Mouse (Mus musculus) intestine, embryonic 15.5 days (tissue): ENCODE measurements at regions not wholly inside any gene's neighbourhood (a gene's known extent, or its start where the extent isn't known, plus 50 kb on each side); places are given as distances from the start of the nearest gene placed in this dataset.

ENCODE experiments used
- ATAC-seq: fragments of 200-750 bp; cut with Nextera tagmentation; 2 replicates; pipeline ENCODE4 v1.8.0; 2017; ENCODE audit warnings: moderate TSS enrichment, moderate library complexity
- H3K27ac ChIP-seq: fragments of 300-500 bp; sonication (generic); 2 replicates; pipeline ENCODE4 v1.5.1; 2015; ENCODE audit warnings: mild to moderate bottlenecking, inconsistent platforms
- H3K27me3 ChIP-seq: fragments of 300-500 bp; sonication (generic); replicated peaks from 2 replicates; pipeline ENCODE4 v1.6.1; 2015; ENCODE audit warnings: inconsistent platforms
- H3K36me3 ChIP-seq: fragments of 300-500 bp; sonication (generic); 2 replicates; pipeline ENCODE4 v1.6.1; 2015; ENCODE audit warnings: inconsistent platforms
- H3K4me1 ChIP-seq: fragments of 300-500 bp; sonication (generic); replicated peaks from 2 replicates; pipeline ENCODE4 v1.6.1; 2015; ENCODE audit warnings: inconsistent platforms
- H3K4me2 ChIP-seq: fragments of 300-500 bp; sonication (generic); replicated peaks from 2 replicates; pipeline ENCODE4 v1.6.1; 2015; ENCODE audit warnings: mild to moderate bottlenecking, inconsistent platforms
- H3K4me3 ChIP-seq: fragments of 300-500 bp; sonication (generic); replicated peaks from 2 replicates; pipeline ENCODE4 v1.5.1; 2015; ENCODE audit warnings: inconsistent platforms
- H3K9ac ChIP-seq: fragments of 300-500 bp; sonication (generic); 2 replicates; pipeline ENCODE4 v1.6.1; 2015; ENCODE audit warnings: inconsistent platforms
- H3K9me3 ChIP-seq: fragments of 300-500 bp; sonication (generic); 2 replicates; pipeline ENCODE4 v1.6.1; 2016; ENCODE audit warnings: inconsistent platforms
- WGBS: fragments of 180-500 bp; shearing (Covaris S2); methylation state at CpG from one replicate; pipeline ENCODE4 v1.1.7; 2015; 5-methylcytosine and 5-hydroxymethylcytosine counted together

GRCm38 (mm10) chr9:122569511-122570455, 177.4 kb upstream of the Topaz1 start:
- WGBS = 1% methylated on average over 48 of the region's 48 CpGs
- peak overlapping the region; percentile 38 for H3K4me3 ChIP-seq
- no peak overlapping the region for H3K27ac ChIP-seq
- no peak for ATAC-seq
- H3K27me3 ChIP-seq = peaks cover 70% of the 10 kb centered on the region
- peaks cover 27% of the 10 kb centered on the region for H3K4me1 ChIP-seq
- peak overlapping the region; percentile 15; the same call in 1 of the 2 replicates for H3K9ac ChIP-seq
- H3K4me2 ChIP-seq = peak overlapping the region; percentile 82
- H3K9me3 ChIP-seq = no peaks in the 10 kb centered on the region
- H3K36me3 ChIP-seq = no peaks in the 10 kb centered on the region

DNA sequence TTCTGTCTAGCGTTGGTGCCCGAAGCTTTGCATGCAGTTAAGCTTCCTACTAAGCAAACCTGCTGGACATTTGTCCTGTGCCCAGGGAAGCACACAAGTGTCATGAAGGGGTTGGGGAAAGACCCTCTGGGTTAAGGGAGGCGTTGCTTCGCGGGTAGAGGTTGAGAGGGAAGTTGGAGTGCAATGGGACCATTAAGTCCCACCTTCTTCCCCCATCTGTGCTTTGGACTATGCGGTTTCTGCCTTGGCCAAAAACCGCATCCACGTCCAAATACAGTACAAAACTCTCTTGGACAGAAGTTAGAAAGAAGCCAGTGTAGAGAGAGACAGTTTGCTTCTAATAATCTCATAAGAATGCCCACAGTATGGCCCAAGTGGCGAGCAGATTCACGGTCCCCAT, 176.1 kb upstream of the Topaz1 start:
- H3K4me2 ChIP-seq = peak overlapping the region; percentile 96; the same call in 1 of the 2 replicates
- H3K9me3 ChIP-seq = no peaks in the 10 kb centered on the region
- H3K27me3 ChIP-seq = peaks cover 74% of the 10 kb centered on the region
- no peak overlapping the region for H3K9ac ChIP-seq
- ATAC-seq = no peak
- H3K4me1 ChIP-seq = peaks cover 27% of the 10 kb centered on the region
- 6% methylated on average over 10 of the region's 10 CpGs for WGBS
- H3K4me3 ChIP-seq = no peak overlapping the region
- no peaks in the 10 kb centered on the region for H3K36me3 ChIP-seq
- H3K27ac ChIP-seq = no peak overlapping the region

DNA sequence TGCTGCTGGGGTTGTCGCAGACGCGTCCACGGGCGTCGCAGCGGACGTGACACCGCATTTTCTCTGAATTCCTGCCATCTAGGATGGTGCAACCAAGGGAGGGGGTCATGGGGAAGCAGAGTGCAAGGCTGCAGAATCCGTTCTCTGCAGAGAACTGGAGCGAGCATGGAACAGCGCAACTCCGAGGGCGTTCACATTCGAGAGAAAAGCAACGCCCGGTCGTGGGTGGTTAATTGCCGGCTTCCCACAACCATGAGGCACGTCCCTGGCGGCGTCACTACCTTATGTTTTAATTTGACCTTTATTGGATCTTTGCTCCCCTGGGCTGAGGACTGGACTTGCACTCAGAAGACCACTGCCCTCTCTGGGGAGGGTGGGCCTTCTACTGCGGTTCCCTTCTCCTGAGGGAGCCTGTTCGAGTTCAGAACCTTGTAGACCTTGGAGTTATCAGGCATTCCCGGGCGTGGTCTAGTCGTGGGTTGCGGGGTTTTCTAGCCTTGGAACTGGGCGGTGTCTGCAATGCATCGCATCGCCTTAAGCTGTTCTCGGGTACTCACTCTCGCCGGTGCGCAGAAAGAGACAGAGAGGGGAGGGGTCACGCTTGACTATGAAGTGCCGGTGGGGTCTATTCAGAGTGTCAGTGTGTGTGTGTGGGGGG, 175.6 kb upstream of the Topaz1 start:
- H3K4me3 ChIP-seq = peak overlapping the region; percentile 47
- peak overlapping the region; percentile 96 for H3K4me2 ChIP-seq
- H3K36me3 ChIP-seq = no peaks in the 10 kb centered on the region
- 2% methylated on average over 37 of the region's 37 CpGs for WGBS
- H3K9me3 ChIP-seq = no peaks in the 10 kb centered on the region
- H3K4me1 ChIP-seq = peaks cover 27% of the 10 kb centered on the region
- H3K27ac ChIP-seq = no peak overlapping the region
- no peak overlapping the region for H3K9ac ChIP-seq
- peak; percentile 39; the same call in 1 of the 2 replicates for ATAC-seq
- H3K27me3 ChIP-seq = peaks cover 74% of the 10 kb centered on the region

- H3K27me3 ChIP-seq = peaks cover 70% of the 10 kb centered on the region
- peak overlapping the region; percentile 47 for H3K4me3 ChIP-seq
- no peaks in the 10 kb centered on the region for H3K9me3 ChIP-seq
- peak overlapping the region; percentile 96 for H3K4me2 ChIP-seq
- ATAC-seq = peak; percentile 87
- no peaks in the 10 kb centered on the region for H3K36me3 ChIP-seq
- H3K9ac ChIP-seq = peak overlapping the region; percentile 36
- H3K27ac ChIP-seq = no peak overlapping the region
- WGBS = under 1% methylated on average over 68 of the region's 68 CpGs
- peaks cover 27% of the 10 kb centered on the region for H3K4me1 ChIP-seq
Measured at GRCm38 (mm10) chr9:122572060-122572835, 174.9 kb upstream of the Topaz1 start.

- Histone ChIP-seq H3K9me3 (no peaks in the 10 kb centered on the region), H3K9ac (peak overlapping the region; percentile 36; the same call in 1 of the 2 replicates), H3K4me2 (peak overlapping the region; percentile 96), H3K27ac (no peak overlapping the region), H3K36me3 (no peaks in the 10 kb centered on the region), H3K4me3 (peak overlapping the region; percentile 47), H3K27me3 (peaks cover 64% of the 10 kb centered on the region), H3K4me1 (peaks cover 27% of the 10 kb centered on the region)
- WGBS = 2% methylated on average over 13 of the region's 13 CpGs
- ATAC-seq = no peak
Measured at GRCm38 (mm10) chr9:122572836-122573267, 174.3 kb upstream of the Topaz1 start.

GRCm38 (mm10) chr9:122585228-122585627, 161.9 kb upstream of the Topaz1 start:
- Histone ChIP-seq H3K9me3 (no peaks in the 10 kb centered on the region), H3K4me2 (no peak overlapping the region), H3K36me3 (no peaks in the 10 kb centered on the region), H3K27ac (no peak overlapping the region), H3K4me3 (no peak overlapping the region), H3K9ac (no peak overlapping the region), H3K27me3 (no peaks in the 10 kb centered on the region), H3K4me1 (no peaks in the 10 kb centered on the region)
- no peak for ATAC-seq
- 77% methylated on average over 8 of the region's 8 CpGs for WGBS

DNA sequence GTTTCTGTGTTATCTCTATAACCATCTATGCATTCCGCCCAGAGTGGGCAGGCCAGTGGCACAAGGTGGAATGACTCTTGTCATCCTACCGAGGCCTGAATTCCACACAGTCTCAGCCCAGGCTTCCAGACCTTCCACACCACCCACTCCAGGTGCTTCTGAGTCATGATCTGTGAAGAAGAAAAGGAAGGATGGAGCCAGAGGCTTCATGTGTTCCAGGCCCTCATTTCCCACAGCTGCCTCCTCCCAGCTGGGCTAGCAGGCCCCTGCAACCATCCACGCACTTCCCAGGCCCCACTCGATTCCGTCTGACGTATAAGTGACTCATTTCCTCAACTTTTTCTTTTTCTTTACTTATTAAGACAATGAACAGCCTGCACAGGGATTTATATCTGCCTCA, 160.7 kb upstream of the Topaz1 start:
- Histone ChIP-seq H3K27me3 (no peaks in the 10 kb centered on the region), H3K36me3 (no peaks in the 10 kb centered on the region), H3K4me3 (no peak overlapping the region), H3K9ac (no peak overlapping the region), H3K4me2 (no peak overlapping the region), H3K9me3 (no peaks in the 10 kb centered on the region), H3K4me1 (no peaks in the 10 kb centered on the region), H3K27ac (no peak overlapping the region)
- ATAC-seq = no peak
- WGBS = 83% methylated on average over 6 of the region's 6 CpGs

DNA sequence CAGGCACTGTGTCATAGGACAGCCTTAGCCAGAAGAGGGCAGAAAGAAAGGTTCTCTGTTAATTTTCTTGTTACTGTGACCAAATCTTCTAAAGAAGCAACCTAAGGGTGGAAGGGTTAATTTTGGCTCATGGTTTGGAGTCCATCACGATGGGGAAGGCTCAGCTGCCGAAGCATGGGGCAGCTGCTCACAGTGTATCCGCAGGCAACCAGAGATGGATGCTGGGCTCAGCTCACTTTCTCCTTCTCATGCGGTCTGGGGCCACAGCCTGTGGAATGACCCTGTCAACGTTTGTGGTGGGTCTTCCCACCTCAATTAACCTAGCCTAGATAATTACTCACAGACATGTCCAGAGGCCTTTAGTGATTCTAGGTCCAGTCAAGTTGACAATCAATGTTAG, 160.2 kb upstream of the Topaz1 start:
- 72% methylated on average over 5 of the region's 5 CpGs for WGBS

GRCm38 (mm10) chr9:122588246-122588645, 158.9 kb upstream of the Topaz1 start:
- no peak overlapping the region for H3K4me3 ChIP-seq

More for the DNA sequence above, 160.2 kb upstream of the Topaz1 start:
- no peaks in the 10 kb centered on the region for H3K36me3 ChIP-seq
- H3K27me3 ChIP-seq = no peaks in the 10 kb centered on the region
- H3K4me2 ChIP-seq = no peak overlapping the region
- no peak overlapping the region for H3K9ac ChIP-seq
- no peaks in the 10 kb centered on the region for H3K9me3 ChIP-seq
- H3K4me3 ChIP-seq = no peak overlapping the region
- no peaks in the 10 kb centered on the region for H3K4me1 ChIP-seq
- H3K27ac ChIP-seq = no peak overlapping the region
- ATAC-seq = no peak

GRCm38 (mm10) chr9:122592820-122593615, 154.1 kb upstream of the Topaz1 start:
- Histone ChIP-seq H3K36me3 (no peaks in the 10 kb centered on the region), H3K4me2 (no peak overlapping the region), H3K9me3 (no peaks in the 10 kb centered on the region), H3K9ac (no peak overlapping the region), H3K27me3 (peaks cover 27% of the 10 kb centered on the region), H3K27ac (no peak overlapping the region), H3K4me3 (no peak overlapping the region), H3K4me1 (no peaks in the 10 kb centered on the region)
- WGBS = 27% methylated on average over 7 of the region's 7 CpGs
- no peak for ATAC-seq

More at GRCm38 (mm10) chr9:122588246-122588645, 158.9 kb upstream of the Topaz1 start:
- no peaks in the 10 kb centered on the region for H3K36me3 ChIP-seq
- WGBS = 83% methylated on average over 8 of the region's 8 CpGs
- H3K27ac ChIP-seq = no peak overlapping the region
- H3K27me3 ChIP-seq = peaks cover 3% of the 10 kb centered on the region; the same call in 1 of the 2 replicates
- H3K4me1 ChIP-seq = no peaks in the 10 kb centered on the region
- ATAC-seq = no peak
- H3K9me3 ChIP-seq = no peaks in the 10 kb centered on the region
- no peak overlapping the region for H3K9ac ChIP-seq
- no peak overlapping the region for H3K4me2 ChIP-seq

GRCm38 (mm10) chr9:122595120-122595943, 151.8 kb upstream of the Topaz1 start:
- Histone ChIP-seq H3K9ac (no peak overlapping the region), H3K27me3 (peaks cover 27% of the 10 kb centered on the region), H3K4me1 (no peaks in the 10 kb centered on the region), H3K9me3 (no peaks in the 10 kb centered on the region), H3K4me2 (peak overlapping the region; percentile 36), H3K27ac (no peak overlapping the region), H3K36me3 (no peaks in the 10 kb centered on the region), H3K4me3 (no peak overlapping the region)
- 5% methylated on average over 31 of the region's 31 CpGs for WGBS
- no peak for ATAC-seq
